Mouse (Mus musculus) right cerebral cortex, adult 2 months (tissue): ENCODE data around the gene Nsl1.
A peak's percentile ranks its signal among the peaks of the same experiment; 100 is the strongest.

Source experiments
- DNase-seq, 2 experiments: peaks; one replicate each; pipeline ENCODE4 v3.0.0; 2021 to 2022; ENCODE audit warnings: low spot score in 2 of 2

The Nsl1 gene

DNA sequence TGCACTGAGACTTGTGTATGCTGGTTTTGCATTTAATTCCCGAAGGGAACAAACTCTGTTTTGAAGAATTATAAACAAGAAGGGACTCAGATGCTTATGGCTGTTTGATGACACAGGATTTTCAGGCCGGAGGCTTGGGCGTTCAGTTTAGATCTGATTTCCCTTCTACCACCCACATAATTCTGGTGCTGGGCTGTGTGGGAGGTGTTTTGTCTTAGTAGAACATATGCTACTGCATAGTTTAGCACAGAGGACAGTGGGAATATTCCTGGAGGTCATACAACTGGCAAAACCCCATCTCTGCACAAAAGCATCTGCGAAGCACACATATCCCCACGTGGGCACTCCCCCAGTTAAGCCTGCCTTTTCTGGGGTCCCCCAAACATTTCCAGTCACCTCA is 30.8 kb downstream of the Nsl1 start:
- peak; percentile 65 to 70 for DNase-seq

DNA sequence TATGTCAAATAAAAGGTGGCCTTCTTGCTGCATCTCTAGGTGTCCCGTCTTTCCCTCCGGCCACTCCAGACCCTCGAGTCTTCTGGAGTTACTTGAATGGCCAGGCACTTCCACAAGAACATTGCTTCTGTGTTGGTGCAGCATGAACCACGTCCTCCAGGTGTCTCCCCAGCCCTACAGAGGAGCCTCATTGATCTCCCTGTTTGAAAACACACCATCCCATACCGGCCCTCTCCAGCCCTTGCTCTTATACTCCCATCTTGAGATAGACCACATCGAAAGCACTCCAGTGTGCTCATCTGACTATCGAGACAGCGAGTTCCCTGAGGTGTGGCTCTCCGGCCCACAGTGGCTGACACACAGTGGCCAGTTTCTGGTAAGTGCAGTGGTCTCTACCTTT is 32.2 kb downstream of the Nsl1 start:
- no peak for DNase-seq

DNA sequence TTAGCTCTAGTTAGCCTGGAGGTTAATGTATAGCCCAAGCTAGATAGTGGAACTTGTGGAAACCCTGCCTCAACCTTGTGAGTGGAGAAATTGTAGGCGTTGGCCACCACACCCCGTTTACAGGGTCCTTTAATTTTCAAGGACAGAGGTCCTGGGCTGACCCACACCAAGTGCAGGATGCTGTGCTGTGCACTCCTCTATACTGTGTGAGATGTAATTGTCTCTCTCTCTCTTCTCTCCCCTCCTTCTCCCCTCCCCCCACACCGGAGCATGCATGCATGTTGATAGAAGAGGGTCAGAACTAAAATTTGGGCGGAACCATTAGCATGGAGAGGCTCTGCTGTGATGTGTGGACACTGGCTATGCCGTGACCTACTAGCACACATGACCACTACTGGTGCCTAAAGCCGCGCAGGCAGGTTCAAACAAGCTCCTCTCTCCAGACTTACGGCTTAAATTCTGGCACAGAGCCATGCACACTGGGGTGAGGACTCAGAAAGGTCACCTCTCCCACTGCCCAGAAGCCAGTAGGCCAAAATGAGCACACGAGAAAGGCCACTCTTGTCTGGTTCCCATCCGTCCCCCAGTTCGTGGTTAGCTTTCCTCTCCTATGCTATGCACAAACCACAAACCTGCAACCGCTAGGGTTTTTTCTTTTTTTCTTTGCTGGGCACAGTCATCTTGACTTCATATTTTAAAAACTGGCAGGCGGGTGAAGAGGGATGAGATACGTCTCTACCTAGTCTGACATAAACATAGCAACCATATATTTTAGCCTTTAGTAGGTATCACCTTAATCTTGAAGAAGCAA is 34.3 kb downstream of the Nsl1 start:
- no peak for DNase-seq

DNA sequence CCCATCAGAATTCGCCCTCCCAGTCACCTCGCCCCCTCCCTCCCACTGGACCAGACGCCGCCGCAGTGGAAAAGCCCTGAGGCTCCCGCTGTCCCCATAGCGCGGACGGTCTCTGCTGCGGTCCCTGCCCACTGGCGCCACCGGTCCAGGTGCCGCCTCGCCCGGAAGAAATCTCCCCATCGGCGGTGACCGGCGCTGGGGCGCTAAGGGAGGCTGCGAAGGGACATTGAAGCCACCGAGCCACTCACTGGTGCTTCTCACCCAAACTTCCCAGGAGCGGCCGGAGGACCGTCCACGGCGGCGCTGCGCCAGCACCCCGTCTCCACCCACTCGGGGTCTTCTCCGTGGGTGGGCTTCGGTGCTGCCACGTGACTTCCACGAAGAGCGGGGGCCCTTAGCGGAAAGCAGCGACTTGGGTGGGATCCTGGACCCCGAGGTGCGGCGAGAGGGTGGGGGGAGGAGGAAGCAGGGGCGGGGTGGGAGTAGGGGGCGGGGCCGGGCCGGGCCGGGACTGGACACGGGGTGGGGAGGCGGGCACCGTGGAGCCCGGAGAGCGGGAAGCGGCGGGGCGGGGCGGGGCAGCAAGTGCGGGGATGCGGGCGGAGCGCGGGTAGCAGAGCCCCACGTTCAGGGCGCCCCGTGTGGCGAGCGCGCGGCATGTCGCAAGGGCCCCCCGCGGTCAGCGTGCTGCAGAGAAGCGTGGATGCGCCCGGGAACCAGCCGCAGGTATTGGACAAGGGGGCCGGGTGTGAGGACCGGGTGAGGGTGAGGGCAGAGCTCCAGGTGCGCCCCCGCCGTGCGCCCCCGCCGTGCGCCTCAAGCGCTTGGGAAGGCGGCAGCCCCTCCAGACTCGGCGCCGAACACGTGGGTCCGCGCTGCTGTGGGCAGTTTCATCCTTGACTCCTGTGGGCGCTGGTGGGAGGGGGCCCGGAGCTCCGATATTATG is 35.3 kb downstream of the Nsl1 start, which contains the start of gene Batf3:
TSS of gene Batf3 (plus strand) at position 46 of the 946 bp plus-strand sequence.
- no peak for DNase-seq

DNA sequence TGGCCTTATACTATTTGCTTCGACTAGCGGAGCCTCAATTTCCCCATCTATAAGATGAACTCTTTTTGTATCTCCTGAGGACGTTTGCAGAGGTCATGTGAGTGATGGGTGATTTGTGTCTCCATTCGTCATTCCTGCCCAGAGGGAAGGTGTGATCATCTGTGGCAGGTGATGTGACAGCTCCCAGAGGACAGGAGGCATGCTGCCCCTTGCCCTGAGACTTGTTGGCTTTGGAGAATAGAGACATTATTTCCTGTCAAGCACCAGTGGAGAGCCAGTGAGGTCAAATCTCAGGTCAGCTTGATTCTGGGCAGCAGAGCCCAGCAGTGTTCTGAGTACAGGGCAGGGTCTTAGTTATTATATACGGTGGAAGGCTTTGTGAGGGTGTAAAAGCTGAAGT is 36.3 kb downstream of the Nsl1 start:
- no peak for DNase-seq

DNA sequence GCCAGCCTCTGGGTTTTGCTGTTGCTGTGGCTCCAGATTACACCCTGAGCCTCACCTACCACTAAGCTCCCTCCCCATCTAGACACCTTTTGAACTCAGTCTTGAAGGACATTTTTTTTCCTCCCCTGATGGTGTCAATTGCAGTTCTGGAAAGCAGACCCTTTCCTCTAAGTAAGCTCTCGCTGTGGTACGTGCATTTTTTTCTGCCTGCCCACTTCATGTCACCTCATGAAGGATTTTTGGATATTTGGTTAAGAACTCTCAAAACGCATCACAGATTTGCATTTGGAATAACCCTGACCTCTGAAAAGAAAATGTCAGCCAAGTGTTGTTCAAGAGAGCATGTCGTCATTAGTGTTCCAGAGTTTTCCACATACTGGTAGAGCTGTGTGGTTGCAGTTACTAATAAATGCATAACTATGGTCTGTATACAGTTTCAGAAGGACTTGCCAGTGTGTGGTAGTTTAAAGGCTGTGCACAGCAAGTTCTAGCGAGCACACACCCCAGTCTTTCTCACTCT is 37.0 kb downstream of the Nsl1 start:
- no peak for DNase-seq

DNA sequence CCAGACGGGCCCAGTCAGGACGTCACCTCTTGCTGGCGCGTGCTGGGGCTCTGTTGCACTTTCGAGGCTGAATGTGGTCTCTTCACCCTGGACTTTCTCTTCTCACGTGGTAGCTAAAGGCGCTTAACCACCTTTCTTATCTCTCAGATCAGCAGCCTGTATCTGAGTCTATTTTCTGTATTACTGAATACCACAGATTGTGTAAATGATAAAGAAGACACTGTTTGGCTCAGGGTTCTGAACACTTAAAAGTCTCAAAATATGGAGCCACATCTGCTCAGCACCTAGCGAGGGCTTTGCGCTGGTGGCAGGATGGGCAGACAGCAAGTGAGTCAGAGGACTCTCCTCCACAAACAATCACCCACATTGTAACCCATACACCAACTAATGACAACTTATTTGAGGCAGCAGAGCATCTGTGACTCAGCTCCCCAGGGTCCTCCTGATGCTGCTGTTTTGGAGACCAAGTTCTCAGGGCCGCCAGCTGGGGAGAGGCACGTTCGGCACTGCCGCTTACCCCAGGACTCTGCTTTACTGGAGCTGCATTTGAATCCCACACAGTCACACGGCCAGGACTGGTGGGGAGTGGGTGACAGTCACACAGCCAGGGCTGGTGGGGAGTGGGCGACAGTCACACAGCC is 40.0 kb downstream of the Nsl1 start:
- DNase-seq, result no peak

DNA sequence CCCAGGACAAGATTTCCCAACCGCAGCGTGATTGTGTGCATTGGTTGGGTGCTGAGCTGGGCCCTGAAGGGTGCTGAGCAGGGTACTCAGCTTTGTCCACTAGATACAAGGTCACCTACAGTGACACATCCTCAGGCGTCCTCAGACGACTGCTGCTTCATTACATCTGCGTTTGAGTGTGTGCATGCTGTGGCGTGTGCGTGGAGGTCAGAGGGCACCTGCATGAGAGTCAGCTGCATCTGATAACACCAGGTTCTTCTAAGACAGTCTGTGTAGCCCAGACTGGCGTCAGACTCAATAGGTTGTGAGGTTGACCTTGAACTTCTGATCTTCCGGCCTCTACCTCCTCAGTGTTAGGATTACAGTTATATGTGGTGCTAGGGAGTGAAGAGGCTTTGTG is 42.4 kb downstream of the Nsl1 start:
- no peak for DNase-seq

DNA sequence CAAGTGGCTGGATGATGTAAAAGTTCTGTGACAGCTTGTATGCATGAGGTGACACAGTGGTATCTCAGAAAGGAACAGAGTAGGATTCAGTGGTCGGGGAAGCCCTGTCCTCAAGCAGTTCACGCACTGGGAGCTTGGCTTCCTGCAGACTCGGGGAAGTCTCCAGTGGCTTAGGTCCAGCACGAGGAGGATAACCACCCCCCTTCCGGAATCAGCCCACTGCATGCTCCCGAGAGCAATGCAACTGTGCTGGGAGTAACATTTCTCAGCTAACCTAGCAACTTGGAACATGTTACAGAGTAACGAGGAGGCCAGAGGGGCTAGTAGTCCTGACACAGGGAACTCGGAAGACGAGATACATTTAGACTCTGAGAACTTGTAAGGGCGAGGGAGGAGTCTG is 44.5 kb downstream of the Nsl1 start:
- DNase-seq, result no peak

DNA sequence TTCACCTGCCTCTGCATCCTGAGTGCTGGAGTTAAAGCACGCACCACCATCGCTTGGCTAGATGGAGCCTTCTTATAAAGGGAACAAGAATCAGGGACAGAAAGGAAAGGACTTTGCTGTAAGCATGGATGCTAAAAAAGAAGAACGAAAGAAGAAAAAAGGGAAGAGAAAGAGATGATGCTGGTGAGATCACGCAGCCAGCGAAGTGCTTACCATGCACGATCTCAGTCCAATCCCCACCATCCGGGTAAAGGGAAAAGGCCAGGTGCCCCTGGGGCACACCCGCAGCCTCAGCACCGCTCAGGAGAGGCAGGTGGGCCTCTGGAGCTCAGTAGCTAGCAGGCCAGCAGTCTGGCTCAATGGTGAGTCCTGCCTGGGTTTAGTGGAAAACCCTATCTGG is 47.1 kb downstream of the Nsl1 start:
- DNase-seq, result no peak

DNA sequence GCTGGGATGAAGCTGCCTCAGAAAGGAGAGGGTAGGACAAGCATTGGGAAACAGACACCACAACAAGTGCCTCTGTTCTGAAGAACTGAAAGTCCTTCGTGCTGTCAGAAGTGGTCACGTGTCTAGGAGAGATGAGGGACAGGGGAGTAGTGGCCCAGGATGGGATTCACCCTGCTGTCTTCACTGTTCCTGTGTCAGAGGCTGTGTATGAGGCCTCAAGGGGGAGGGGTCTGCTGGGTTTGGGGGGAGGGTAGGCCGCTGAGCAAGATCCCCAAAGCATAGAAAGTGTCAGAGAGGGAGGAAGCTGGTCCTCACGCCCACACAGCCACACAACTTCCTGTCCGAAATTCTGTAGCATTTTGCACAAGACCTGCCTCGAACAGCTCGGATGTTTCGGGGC is 48.3 kb downstream of the Nsl1 start:
- DNase-seq, result peak in 1 of 2 experiments; percentile 9

DNA sequence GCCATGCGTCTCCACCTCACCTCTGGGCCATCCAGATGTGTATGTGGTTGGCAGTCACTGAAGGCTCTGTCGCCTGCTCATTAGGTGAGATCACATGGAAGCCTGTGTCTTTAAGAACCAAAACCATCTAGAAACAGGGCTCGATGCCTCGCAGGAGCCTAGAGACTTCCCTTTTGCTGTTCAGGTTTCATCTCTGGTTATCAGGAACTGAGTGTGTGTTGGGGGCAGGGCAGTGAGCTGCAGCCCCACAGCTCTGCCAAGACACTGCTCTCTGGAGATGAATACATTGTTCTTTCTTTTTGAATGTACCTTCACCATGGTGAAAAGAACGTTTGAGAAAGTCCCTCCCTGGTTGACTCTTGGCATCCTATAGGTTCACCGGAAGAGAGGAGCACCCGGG is 52.1 kb downstream of the Nsl1 start:
- DNase-seq, result peak in 1 of 2 experiments; percentile 12

DNA sequence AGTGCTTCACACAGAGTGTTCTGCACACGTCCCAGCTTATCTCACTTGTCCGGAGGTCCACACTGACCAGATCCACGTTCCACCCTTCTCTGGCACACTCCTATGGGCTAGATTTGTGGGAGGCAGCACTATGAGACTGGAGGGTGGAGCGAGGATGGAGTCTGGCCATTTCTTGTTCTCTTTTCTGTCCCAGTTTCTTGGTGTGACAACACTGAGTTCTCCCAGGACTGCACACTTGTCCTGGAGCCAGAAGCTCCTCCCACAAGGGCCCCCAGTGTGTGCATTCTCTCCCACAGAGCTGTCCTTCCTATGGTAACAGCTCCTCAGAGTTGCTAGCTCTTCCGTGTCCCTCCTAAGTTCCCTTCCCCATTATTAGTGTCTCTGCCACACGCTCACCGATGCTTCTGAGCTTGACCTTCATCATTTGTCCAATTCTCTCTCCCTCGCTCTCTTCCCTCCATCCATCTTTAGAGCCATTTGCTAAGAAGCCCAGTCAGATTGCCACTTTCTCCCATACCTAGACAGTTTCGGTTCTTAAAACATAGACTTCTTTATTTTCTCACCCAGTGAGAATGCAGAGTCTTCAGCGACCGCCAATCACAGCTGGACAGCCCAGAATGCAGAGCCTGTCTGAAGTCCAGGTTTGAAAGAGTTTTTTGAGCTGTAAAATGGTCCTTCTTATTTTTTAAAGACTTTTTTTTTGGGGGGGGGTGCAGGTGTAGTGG is 52.9 kb downstream of the Nsl1 start:
- no peak for DNase-seq

DNA sequence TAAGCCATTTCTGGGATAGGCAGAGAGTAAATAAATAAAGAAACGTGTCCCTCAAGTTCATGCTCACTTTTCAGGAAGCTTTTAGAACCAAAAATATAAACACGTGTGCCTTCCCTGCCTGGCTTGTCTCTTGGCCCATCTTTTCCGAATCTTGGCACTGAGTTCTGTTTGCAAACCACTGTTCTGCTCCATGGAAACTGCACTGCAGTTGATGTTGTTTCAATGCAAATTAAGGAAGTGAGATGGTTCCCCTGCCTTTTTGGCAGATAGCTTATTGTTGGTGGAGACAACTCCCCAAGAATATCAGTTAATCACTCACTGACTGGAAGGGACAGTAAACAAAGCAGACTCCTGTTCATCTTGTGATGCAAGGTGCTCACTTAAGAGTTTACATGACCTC is 59.9 kb downstream of the Nsl1 start:
- no peak for DNase-seq

DNA sequence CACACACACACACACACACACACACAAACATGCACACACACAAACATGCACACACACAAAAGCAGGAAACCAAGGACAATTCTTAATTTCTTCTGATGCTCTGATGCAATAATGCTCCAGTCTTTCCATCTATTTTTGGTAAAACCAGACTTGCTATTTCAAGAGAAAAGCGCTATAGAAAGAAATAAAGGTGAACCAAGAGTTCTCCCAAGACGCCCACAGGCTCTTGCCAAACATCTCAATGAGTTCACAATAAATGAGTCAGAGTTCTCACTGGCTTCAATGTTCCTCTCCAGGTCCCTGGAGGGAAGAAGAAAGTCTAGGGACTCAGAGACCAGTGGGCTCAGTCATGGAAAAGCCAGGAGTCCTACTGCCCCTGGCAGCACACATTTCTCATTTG is 60.9 kb downstream of the Nsl1 start:
- no peak for DNase-seq

DNA sequence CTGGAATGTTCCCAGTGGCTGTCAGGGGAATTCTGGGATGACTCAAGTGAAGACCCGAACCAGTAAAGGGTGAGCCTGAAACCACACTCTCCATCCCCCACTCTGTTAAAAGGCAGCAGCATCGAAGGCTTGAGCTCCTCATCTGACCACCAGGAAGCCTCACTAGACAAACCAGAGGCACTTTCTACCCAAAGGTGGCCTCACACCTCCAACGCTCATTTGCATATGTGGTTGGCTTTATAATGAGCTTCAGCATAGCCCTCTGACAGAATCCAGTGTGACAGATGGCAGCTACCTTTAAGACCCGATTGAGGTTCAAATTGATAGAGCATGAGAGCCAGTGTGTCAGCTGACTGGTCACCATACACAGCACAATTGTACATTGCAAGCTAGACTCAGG is 61.5 kb downstream of the Nsl1 start:
- no peak for DNase-seq

DNA sequence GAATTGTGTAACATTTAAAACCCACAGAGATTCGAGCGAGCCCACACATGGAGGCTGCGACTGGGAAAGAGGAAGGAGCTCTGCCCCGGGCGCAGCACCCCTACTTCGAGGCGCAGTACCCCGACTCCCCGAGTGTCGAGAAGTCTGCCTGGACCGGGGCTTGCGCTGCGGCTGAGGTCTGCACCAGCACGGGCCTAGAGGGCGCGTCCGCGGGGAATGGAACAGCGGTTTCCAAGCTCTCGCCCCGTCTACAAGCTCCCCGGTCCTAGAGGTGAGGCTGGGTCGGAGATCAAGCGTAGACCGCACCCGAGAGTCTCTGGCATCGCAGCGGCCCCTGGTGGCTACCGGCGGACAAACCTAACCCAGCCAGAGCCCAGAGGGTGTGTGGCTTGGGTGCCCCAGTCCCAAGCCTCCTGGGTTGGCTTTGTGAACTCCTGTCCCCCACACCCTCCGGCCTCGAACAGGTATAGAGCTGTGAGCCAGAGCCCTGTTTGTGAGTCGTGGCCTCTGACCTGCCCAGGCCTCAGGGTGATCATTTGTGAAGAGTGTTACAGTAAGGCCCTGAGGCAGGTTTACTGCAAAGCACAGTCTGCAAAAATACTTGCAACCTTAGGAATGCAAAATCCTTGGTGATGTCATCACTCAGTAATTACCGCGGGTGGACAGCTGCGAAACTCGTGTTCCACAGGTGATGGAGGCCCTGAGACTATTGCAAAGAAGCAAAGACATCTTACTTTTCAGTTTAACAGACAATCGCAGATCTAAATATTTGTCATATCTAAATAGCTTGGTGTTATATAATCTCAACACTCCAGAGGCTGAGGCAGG is 63.2 kb downstream of the Nsl1 start:
- peak in 1 of 2 experiments; percentile 23 for DNase-seq

DNA sequence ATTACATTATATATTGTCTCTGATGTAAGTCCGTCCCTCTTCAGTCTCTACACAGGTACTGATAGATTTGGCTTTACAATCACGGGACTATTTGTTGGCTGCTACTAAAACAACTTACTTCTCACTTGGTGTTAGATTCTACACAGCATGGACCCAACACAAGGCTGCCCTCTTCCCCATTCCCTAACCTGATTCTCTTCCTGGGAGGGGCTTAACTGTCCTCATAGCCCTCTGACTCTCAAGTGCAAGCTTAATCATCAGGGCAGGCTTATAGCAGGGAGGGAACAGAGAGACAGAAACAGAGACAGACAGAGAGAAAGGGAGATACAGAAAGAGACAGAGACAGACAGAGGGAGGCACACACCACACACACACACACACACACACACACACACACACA is 68.9 kb downstream of the Nsl1 start:
- no peak for DNase-seq

DNA sequence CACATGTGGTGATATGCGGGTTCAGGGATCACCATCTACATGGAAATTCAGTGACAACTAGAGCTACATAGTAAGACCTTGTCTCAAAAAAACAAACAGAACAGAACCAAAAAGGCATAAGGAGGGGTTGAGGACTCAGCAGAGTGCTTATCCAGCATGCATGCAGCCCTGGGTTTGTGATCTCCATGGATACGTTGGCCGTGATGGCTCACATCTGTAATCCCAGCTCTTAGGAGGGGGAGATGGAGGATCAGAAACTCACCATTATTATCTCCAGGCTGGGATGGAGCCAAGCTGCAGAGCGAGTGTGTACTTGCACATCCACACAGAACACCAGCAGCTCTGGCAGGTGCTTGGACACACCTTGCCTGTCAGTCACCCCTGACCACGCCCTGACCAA is 69.4 kb downstream of the Nsl1 start:
- DNase-seq, result no peak

DNA sequence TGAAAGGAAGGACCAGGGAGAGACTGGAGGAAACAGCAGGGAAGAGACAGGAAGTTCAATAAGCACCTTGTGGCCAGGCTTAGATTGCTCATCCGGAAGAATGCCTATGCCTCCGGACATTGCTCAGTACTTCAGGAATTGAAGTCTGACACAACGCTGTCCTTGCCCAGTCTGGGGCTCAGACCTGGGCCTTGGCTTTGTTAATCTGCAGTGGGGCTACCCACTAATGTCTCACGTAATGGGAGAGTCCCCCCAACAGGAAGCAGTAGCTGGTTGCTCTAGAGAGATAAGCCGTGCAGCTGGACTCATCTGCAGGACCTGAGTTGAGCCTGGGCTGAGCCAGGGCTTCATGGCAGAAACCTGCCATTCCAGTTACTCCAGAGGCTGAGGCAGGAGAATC is 70.1 kb downstream of the Nsl1 start:
- no peak for DNase-seq

DNA sequence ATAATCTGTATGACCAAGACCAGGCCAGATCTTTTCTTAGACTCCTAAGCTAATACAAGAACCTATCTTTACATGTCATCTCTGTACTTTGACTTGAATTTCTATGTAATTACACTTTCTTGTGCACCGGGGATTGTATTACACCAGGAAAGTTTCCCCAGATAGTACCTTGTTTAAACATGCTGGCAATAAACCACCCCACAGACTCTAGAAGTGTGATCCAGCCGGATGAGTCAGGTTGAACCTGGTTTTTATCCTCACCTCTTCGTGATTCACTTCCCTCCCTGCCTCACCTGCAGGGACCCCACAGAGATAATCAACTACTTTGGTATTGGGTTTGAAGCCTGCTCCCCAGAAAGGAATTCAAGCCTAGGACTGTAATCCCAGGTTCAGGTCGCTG is 72.6 kb downstream of the Nsl1 start:
- DNase-seq, result no peak
